In the genomic region with DNA sequence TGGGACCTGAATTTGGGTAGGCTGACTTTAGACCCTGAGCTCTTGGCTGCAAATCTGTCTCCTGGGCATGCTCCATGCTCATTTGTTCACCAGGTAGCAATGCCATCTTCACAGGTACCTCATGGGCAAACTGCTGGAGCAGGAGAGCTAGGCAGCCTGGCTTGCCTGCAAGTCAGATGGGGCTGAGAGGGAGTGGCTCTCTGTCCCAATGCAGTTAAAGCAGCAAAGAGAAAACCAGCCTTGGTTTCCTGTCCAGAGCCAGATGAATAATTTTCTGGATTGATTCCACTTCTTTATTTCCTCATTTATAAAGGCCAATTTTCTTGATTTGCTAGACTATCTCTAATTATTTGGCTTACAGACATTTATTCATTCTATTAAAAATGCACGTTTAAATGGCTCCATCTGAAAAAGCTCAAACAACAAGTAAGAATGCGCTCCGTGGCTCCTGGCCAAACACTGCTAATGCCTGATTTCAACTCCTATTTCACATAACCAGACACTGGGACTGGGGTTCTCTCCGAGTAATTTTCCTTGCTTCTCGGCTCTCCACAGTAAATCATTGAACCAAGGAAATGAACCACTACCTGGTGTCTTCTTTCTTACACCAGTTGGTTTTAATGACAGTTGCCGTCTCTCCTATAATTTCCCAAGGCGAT, we compare ENCODE assay signal across 19 mouse cellular contexts.
A peak's percentile ranks its signal among the peaks of the same experiment; 100 is the strongest.
DNase-seq lines count a peak whose midpoint lies in the region; ATAC-seq and TF ChIP-seq lines count a peak whose summit lies in the region.
"Had no signal": no experiment of that assay in that cellular context is flagged by ENCODE, and none has a peak within 500 bp of the region (broad histone marks: within the 10 kb centered on the region; RNA-seq: fewer than 3 reads in every experiment).

No protein-coding gene starts in this region.

- no peak overlapping the region for H3K4me2 ChIP-seq in lung, embryonic 16.5 days (ENCODE audit: low read depth, low read length)
- H3K4me2 ChIP-seq: heart, embryonic 11.5 days; limb, embryonic 13.5 days; midbrain, embryonic 12.5 days had no signal

- H3K36me3 ChIP-seq in lung, embryonic 16.5 days (ENCODE audit: control insufficient read depth, insufficient read depth, low read length): no peaks in the 10 kb centered on the region
- H3K36me3 ChIP-seq in thymus, adult 2 months (ENCODE audit: control insufficient read depth, insufficient read depth, low read length): no peaks in the 10 kb centered on the region
- H3K36me3 ChIP-seq: hindbrain, embryonic 10.5 days; limb, embryonic 13.5 days; midbrain, embryonic 12.5 days had no signal

- H3K9ac ChIP-seq in lung, embryonic 16.5 days (ENCODE audit: low read length): no peak overlapping the region
- H3K9ac ChIP-seq: limb, embryonic 13.5 days; midbrain, embryonic 12.5 days had no signal

- H3K27me3 ChIP-seq in lung, embryonic 16.5 days (ENCODE audit: control insufficient read depth, insufficient read depth, low read depth, low read length): no peaks in the 10 kb centered on the region
- H3K27me3 ChIP-seq in thymus, adult 2 months (ENCODE audit: control insufficient read depth, insufficient read depth, low read length): no peaks in the 10 kb centered on the region
- H3K27me3 ChIP-seq: limb, embryonic 13.5 days; midbrain, embryonic 12.5 days had no signal

- peak; percentile 88 for ATAC-seq in lung, embryonic 16.5 days (ENCODE audit: low read depth)
- ATAC-seq: forebrain, embryonic 16.5 days had no signal

- no peak overlapping the region for H3K27ac ChIP-seq in lung, embryonic 16.5 days (ENCODE audit: low read length)
- no peak overlapping the region for H3K27ac ChIP-seq in thymus, adult 2 months (ENCODE audit: control insufficient read depth, insufficient read depth, low read length)
- H3K27ac ChIP-seq: gastrocnemius, adult 2 months; hindbrain, embryonic 10.5 days; left cerebral cortex, adult 2 months; limb, embryonic 13.5 days; midbrain, embryonic 12.5 days had no signal

- H3K4me1 ChIP-seq in lung, embryonic 16.5 days (replicated peaks; ENCODE audit: control insufficient read depth, insufficient read depth, low read length): no peaks in the 10 kb centered on the region; the same call in 1 of the 2 replicates
- H3K4me1 ChIP-seq in thymus, adult 2 months (replicated peaks; ENCODE audit: control insufficient read depth, insufficient read depth, low read length): peaks cover 2% of the 10 kb centered on the region; the same call in 1 of the 2 replicates
- H3K4me1 ChIP-seq: hindbrain, embryonic 10.5 days; limb, embryonic 13.5 days; midbrain, embryonic 12.5 days had no signal

- no peak for TF ChIP-seq POLR2A in thymus, adult 2 months (IDR thresholded peaks at IDR 0.05; ENCODE audit: control insufficient read depth, extremely low read depth, insufficient read depth, low read length, poor library complexity)

- peak; percentile 33 for DNase-seq in gastrocnemius, postnatal 10 days
- DNase-seq in gastrocnemius, adult 8-10 months (ENCODE audit: low spot score in 2 of 2): no peak
- peak; percentile 86 for DNase-seq in kidney, postnatal 10 days
- DNase-seq in kidney, adult 18-20 months: no peak
- DNase-seq in Muller cell, postnatal 12 days (ENCODE audit: inconsistent ontology term): peak; percentile 56
- DNase-seq in thymus, adult 2 months: no peak
- DNase-seq in spleen, postnatal 14 days (ENCODE audit: low spot score in 2 of 2): no peak
- DNase-seq: cerebellum, adult 18-20 months; gastrocnemius, adult 2 months; retina, postnatal 1 day; thymus, postnatal 14 days had no signal

- 62% methylated on average over 7 of the region's 7 CpGs for WGBS in lung, embryonic 16.5 days
- WGBS in thymus, adult 2 months: 96% methylated on average over 7 of the region's 7 CpGs

- peaks cover 7% of the 10 kb centered on the region; the same call in 1 of the 2 replicates for H3K9me3 ChIP-seq in lung, embryonic 16.5 days (ENCODE audit: control insufficient read depth, low read length)
- H3K9me3 ChIP-seq: midbrain, embryonic 12.5 days had no signal

- H3K4me3 ChIP-seq in lung, embryonic 16.5 days (ENCODE audit: low read length): no peak overlapping the region
- no peak overlapping the region for H3K4me3 ChIP-seq in thymus, adult 2 months (ENCODE audit: control insufficient read depth, insufficient read depth, low read length)
- H3K4me3 ChIP-seq: gastrocnemius, adult 2 months; hindbrain, embryonic 10.5 days; left cerebral cortex, adult 2 months; limb, embryonic 13.5 days; midbrain, embryonic 12.5 days; myocyte had no signal

- no peak for TF ChIP-seq CTCF in thymus, adult 2 months (IDR thresholded peaks at IDR 0.05; ENCODE audit: borderline replicate concordance, control insufficient read depth, extremely low read depth, insufficient read depth, low read length, poor library complexity)

Comparison
In these comparisons a context has a peak if more than half of its experiments do, and no peak if none do; other contexts are left out.
1. DNase-seq: peak in gastrocnemius, postnatal 10 days (single experiment), kidney, postnatal 10 days (single experiment) and Muller cell, postnatal 12 days (single experiment); none in gastrocnemius, adult 8-10 months (0 of 2), kidney, adult 18-20 months (single experiment), thymus, adult 2 months (single experiment) and spleen, postnatal 14 days (0 of 2).